Mouse (Mus musculus): ENCODE results near the gene Casc3. TPM values are rescaled to one million over a fixed set of nuclear protein-coding genes. Genes with fewer than 3 reads are reported as not detected.
A peak's percentile ranks its signal among the peaks of the same experiment; 100 is the strongest.
"Not testable (repeated sequence)": the region's sequence is repeated elsewhere in the genome, so short reads cannot be mapped to it uniquely, and the experiment has no call there.

The Casc3 gene
- polyA plus RNA-seq, 1 experiment from 2014 or later = 52.5 TPM

DNA sequence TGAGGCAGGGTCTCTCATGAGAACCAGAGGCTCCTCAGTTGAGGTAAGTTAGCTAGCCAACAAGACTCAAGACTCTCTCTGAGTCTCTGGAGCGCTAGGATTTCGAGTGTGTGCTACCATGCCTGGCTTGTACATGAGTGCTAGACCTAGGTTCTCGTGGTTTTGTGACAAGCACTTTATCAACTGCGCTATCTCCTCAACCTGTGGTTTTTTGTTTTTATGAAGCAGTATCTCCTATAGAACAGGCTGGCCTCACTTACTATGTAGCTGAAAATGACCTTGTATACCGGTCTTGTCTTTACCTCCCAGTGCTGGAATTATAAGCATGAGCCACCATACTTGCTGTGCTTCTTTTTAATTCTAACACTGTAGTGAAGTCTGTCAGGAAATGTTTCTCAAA lies 16.3 kb downstream of the Casc3 start:
- Histone ChIP-seq H3K4me3 (replicated peaks; ENCODE audit: low read length) (no peak overlapping the region), H3K27ac (ENCODE audit: low read length) (no peak overlapping the region), H3K27me3 (replicated peaks; ENCODE audit: control insufficient read depth, insufficient read depth, low read length) (no peaks in the 10 kb centered on the region), H3K9me3 (ENCODE audit: control insufficient read depth, low read length) (no peaks in the 10 kb centered on the region), H3K36me3 (ENCODE audit: control insufficient read depth, insufficient read depth) (peaks cover 50% of the 10 kb centered on the region), H3K4me2 (ENCODE audit: low read length) (no peak overlapping the region), H3K4me1 (replicated peaks; ENCODE audit: control insufficient read depth, insufficient read depth, low read length) (no peaks in the 10 kb centered on the region), H3K9ac (replicated peaks; ENCODE audit: low read depth, low read length) (no peak overlapping the region)
- ATAC-seq = no peak
- 96% methylated on average over 5 of the region's 5 CpGs for WGBS

DNA sequence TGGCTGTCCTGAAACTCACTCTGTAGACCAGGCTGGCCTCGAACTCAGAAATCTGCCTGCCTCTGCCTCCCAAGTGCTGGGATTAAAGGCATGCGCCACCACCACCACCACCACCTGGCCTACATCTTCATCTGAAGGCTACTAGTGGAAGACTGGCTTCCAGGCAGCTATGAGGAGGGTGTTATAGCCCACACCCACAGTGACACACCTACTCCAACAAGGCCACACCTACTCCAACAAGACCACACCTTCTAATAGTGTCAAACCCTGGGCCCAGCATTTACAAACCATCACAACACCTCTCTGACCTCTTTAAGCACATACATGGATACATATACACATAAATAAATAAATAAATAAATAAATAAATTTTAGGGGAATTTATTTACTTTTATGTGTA lies 21.4 kb downstream of the Casc3 start:
- WGBS = 97% methylated on average over 2 of the region's 2 CpGs
- ATAC-seq; H3K4me1 ChIP-seq (replicated peaks; ENCODE audit: control insufficient read depth, insufficient read depth, low read length); H3K27me3 ChIP-seq (replicated peaks; ENCODE audit: control insufficient read depth, insufficient read depth, low read length); H3K4me3 ChIP-seq (replicated peaks; ENCODE audit: low read length); H3K9ac ChIP-seq (replicated peaks; ENCODE audit: low read depth, low read length); H3K4me2 ChIP-seq (ENCODE audit: low read length); H3K27ac ChIP-seq (ENCODE audit: low read length); H3K9me3 ChIP-seq (ENCODE audit: control insufficient read depth, low read length): not testable (repeated sequence)
- peaks cover 47% of the 10 kb centered on the region for H3K36me3 ChIP-seq (ENCODE audit: control insufficient read depth, insufficient read depth)

DNA sequence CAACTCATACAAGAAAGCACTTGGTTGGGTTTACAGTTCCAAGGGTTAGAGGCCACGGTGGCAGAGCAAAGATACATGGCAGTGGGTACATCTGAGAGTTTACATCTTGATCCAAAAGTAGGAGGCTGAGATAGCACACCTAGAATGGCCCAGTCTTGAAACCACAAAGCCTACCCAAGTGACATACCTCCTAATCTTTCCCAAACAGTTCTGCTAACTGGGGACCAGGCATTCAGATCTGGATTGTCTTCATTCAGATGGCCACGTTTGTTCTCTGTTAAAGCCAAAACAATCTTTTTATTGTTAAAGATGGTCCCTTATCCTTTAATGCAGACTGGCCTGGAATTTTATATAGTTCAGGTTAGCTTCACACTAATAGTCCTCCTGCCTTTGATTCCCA lies 23.2 kb downstream of the Casc3 start:
- no peak overlapping the region for H3K27ac ChIP-seq (ENCODE audit: low read length)
- no peak for ATAC-seq
- WGBS = 93% methylated on average over 2 of the region's 2 CpGs
- no peak overlapping the region for H3K4me3 ChIP-seq (replicated peaks; ENCODE audit: low read length)
- no peaks in the 10 kb centered on the region for H3K9me3 ChIP-seq (ENCODE audit: control insufficient read depth, low read length)
- H3K27me3 ChIP-seq (replicated peaks; ENCODE audit: control insufficient read depth, insufficient read depth, low read length) = no peaks in the 10 kb centered on the region
- H3K4me1 ChIP-seq (replicated peaks; ENCODE audit: control insufficient read depth, insufficient read depth, low read length) = no peaks in the 10 kb centered on the region
- no peak overlapping the region for H3K4me2 ChIP-seq (ENCODE audit: low read length)
- H3K36me3 ChIP-seq (ENCODE audit: control insufficient read depth, insufficient read depth) = peaks cover 47% of the 10 kb centered on the region
- no peak overlapping the region for H3K9ac ChIP-seq (replicated peaks; ENCODE audit: low read depth, low read length)

DNA sequence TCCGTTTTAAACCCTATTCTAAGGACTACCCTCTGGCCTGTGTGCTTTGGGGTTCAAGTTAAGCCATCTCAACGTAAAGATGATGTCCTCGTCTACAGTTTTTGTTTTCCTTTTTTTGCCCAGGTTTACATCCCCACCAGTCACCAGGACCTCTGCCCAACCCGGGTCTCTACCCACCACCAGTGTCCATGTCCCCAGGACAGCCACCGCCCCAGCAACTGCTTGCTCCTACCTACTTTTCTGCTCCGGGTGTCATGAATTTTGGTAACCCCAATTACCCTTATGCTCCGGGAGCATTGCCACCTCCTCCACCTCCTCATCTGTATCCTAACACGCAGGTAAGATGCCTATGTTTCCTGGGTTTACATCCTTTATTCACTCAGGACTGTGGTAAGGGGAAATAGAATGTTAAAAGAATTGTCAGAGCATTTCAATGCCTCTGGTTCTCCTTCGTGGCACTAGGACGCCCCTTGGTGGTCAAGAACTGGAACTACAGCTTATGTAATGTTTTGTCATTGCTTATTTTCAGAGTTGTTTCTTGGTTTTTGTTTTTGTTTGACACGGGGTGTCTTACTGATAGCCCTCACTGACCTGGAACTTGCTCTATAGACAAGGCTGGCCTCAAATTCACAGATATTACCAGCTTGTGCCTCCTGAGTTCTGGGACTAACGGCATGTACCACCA lies 24.5 kb downstream of the Casc3 start:
- no peaks in the 10 kb centered on the region for H3K4me1 ChIP-seq (replicated peaks; ENCODE audit: control insufficient read depth, insufficient read depth, low read length)
- H3K9me3 ChIP-seq (ENCODE audit: control insufficient read depth, low read length) = no peaks in the 10 kb centered on the region
- no peak overlapping the region for H3K9ac ChIP-seq (replicated peaks; ENCODE audit: low read depth, low read length)
- no peak overlapping the region for H3K4me3 ChIP-seq (replicated peaks; ENCODE audit: low read length)
- no peak for ATAC-seq
- peaks cover 44% of the 10 kb centered on the region for H3K36me3 ChIP-seq (ENCODE audit: control insufficient read depth, insufficient read depth)
- no peak overlapping the region for H3K27ac ChIP-seq (ENCODE audit: low read length)
- no peak overlapping the region for H3K4me2 ChIP-seq (ENCODE audit: low read length)
- 69% methylated on average over 12 of the region's 12 CpGs for WGBS
- H3K27me3 ChIP-seq (replicated peaks; ENCODE audit: control insufficient read depth, insufficient read depth, low read length) = no peaks in the 10 kb centered on the region

DNA sequence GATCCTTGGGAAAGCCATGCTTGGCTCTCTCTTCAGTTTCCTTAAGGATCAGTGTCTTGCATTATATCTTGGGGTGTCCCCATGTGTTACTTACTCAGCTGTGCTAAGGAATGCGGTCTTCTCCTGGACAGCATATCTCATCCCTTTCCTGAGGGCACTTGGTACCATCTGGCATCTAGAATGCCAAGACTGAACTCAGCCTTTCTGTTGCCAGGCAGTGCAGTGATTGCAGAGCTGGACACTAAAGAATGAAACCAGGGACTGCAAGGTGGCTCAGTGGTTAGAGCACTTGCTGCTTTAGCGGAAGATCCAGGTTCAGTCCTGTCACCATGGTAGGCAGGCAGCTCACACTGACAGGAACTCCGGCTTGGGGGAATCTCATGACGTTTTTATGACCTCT lies 25.2 kb downstream of the Casc3 start:
- H3K4me2 ChIP-seq (ENCODE audit: low read length) = no peak overlapping the region
- ATAC-seq = no peak
- peaks cover 38% of the 10 kb centered on the region for H3K36me3 ChIP-seq (ENCODE audit: control insufficient read depth, insufficient read depth)
- 87% methylated on average over 4 of the region's 4 CpGs for WGBS
- no peaks in the 10 kb centered on the region for H3K27me3 ChIP-seq (replicated peaks; ENCODE audit: control insufficient read depth, insufficient read depth, low read length)
- H3K27ac ChIP-seq (ENCODE audit: low read length) = no peak overlapping the region
- no peak overlapping the region for H3K4me3 ChIP-seq (replicated peaks; ENCODE audit: low read length)
- no peaks in the 10 kb centered on the region for H3K9me3 ChIP-seq (ENCODE audit: control insufficient read depth, low read length)
- H3K9ac ChIP-seq (replicated peaks; ENCODE audit: low read depth, low read length) = no peak overlapping the region
- no peaks in the 10 kb centered on the region; the same call in 1 of the 2 replicates for H3K4me1 ChIP-seq (replicated peaks; ENCODE audit: control insufficient read depth, insufficient read depth, low read length)

DNA sequence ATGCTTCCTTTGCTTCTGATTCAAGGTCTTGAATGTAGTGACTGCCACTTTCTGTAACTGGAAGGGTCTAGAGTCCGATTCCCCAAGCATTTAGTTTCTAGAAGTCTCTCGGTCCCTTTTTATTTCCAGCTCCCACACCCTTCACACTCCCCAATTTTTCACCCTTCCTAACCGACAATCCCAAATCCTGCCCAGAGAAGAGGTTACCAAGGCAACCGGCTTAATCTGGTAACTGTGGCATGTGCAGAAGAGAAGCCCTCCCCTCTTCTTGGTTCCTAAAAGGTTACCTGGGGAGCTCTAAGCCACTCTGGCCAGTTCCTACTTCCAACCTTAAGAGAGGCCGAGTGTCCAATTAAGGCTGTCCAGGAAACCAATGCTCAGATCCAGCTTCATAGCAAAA lies 30.6 kb downstream of the Casc3 start:
- Histone ChIP-seq H3K27ac (ENCODE audit: low read length) (no peak overlapping the region), H3K27me3 (replicated peaks; ENCODE audit: control insufficient read depth, insufficient read depth, low read length) (no peaks in the 10 kb centered on the region), H3K4me1 (replicated peaks; ENCODE audit: control insufficient read depth, insufficient read depth, low read length) (peaks cover 20% of the 10 kb centered on the region), H3K9me3 (ENCODE audit: control insufficient read depth, low read length) (no peaks in the 10 kb centered on the region), H3K4me2 (ENCODE audit: low read length) (no peak overlapping the region), H3K9ac (replicated peaks; ENCODE audit: low read depth, low read length) (no peak overlapping the region), H3K36me3 (ENCODE audit: control insufficient read depth, insufficient read depth) (peaks cover 16% of the 10 kb centered on the region), H3K4me3 (replicated peaks; ENCODE audit: low read length) (no peak overlapping the region)
- 28% methylated on average over 5 of the region's 5 CpGs for WGBS
- ATAC-seq = no peak

DNA sequence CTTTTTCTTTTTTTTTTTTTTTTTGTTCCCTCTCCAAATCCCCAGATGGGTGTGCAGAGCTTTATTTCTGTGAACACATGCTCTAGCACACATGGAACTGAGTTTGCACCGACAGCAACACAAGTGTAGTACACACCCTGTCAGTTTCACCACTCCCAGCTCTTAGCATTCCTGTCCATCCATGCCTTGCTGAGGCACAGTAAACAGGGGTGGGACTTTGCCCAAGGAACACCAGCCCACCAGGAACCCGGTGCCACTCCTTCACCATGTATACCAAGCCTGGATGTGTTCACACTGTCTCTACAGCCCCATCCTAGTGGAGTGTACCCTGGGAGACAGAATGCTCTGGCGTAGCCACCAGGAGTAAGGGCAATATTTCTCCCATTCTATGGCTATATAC lies 31.0 kb downstream of the Casc3 start:
- peaks cover 16% of the 10 kb centered on the region for H3K36me3 ChIP-seq (ENCODE audit: control insufficient read depth, insufficient read depth)
- peaks cover 20% of the 10 kb centered on the region for H3K4me1 ChIP-seq (replicated peaks; ENCODE audit: control insufficient read depth, insufficient read depth, low read length)
- no peak overlapping the region for H3K27ac ChIP-seq (ENCODE audit: low read length)
- 53% methylated on average over 3 of the region's 3 CpGs for WGBS
- no peak overlapping the region for H3K9ac ChIP-seq (replicated peaks; ENCODE audit: low read depth, low read length)
- no peak overlapping the region for H3K4me3 ChIP-seq (replicated peaks; ENCODE audit: low read length)
- no peaks in the 10 kb centered on the region for H3K27me3 ChIP-seq (replicated peaks; ENCODE audit: control insufficient read depth, insufficient read depth, low read length)
- H3K4me2 ChIP-seq (ENCODE audit: low read length) = no peak overlapping the region
- peak; percentile 22; the same call in 1 of the 2 replicates for ATAC-seq
- no peaks in the 10 kb centered on the region for H3K9me3 ChIP-seq (ENCODE audit: control insufficient read depth, low read length)

DNA sequence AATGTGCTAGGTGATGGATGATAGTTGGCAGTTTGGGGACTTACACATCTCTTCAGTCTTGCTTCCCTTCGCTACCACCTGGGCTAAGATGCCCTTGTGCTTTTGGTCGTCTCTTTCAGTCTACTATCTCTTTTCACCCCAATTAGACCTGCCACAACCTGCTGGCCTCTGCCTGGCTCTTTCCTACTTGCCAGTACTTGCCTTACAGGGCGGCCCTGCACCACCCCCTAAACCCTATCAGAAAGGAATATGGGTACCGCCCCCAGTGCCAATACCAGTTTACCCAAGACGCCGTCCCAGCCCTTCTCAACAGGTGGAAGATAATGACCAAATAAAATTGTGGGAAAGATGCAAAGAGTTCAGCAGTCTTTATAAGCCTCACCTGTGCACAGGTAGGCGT lies 31.4 kb downstream of the Casc3 start:
- 0 out of 2 replicates have a peak, but pooled peaks have one; percentile 8 for ATAC-seq

DNA sequence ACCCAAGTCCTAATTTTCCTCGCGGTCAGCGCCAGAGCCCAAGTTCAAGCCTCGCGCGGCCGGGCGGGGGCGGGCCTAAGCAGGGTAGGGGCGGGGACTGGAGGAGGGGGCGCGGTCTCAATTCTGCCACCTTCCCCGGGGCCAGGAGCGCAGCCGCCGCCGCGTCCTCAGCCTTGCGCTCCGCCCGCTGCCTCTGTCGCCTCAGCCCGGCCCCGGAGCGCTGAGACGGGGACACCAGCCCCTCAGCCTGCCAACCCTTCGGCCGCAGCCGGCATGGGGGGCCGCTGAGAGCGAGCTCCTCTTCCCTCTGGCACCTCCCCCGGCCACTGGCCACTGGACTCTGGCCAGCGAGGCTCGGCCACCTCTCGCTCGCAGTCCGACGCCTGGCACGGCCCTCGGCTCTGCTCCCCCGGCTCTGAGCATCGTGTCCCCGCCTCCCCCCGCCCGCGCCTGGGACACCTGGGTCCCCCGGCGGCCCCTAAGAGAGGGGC lies 32.0 kb downstream of the Casc3 start, which contains the start of gene Rapgefl1:
Gene Rapgefl1, plus strand, starts transcription at position 135 of the 491 bp plus-strand sequence.
- Histone ChIP-seq H3K4me3 (replicated peaks; ENCODE audit: low read length) (peak within 1 kb of the TSS; percentile 63), H3K27me3 (replicated peaks; ENCODE audit: control insufficient read depth, insufficient read depth, low read length) (no peaks in the 10 kb centered on the region), H3K4me1 (replicated peaks; ENCODE audit: control insufficient read depth, insufficient read depth, low read length) (peaks cover 20% of the 10 kb centered on the region), H3K9me3 (ENCODE audit: control insufficient read depth, low read length) (no peaks in the 10 kb centered on the region), H3K4me2 (ENCODE audit: low read length) (peak within 1 kb of the TSS; percentile 97), H3K36me3 (ENCODE audit: control insufficient read depth, insufficient read depth) (peaks cover 9% of the 10 kb centered on the region), H3K27ac (ENCODE audit: low read length) (0 out of 2 replicates have a peak within 1 kb of the TSS, but pooled peaks have one; percentile 8), H3K9ac (replicated peaks; ENCODE audit: low read depth, low read length) (peak within 1 kb of the TSS; percentile 77)
- ATAC-seq = peak; percentile 93
- WGBS = under 1% methylated on average over 37 of the region's 48 CpGs

More for the DNA sequence above, 31.4 kb downstream of the Casc3 start:
- H3K4me3 ChIP-seq (replicated peaks; ENCODE audit: low read length) = peak overlapping the region; percentile 63
- H3K9me3 ChIP-seq (ENCODE audit: control insufficient read depth, low read length) = no peaks in the 10 kb centered on the region
- no peak overlapping the region; the same call in 1 of the 2 replicates for H3K9ac ChIP-seq (replicated peaks; ENCODE audit: low read depth, low read length)
- H3K4me2 ChIP-seq (ENCODE audit: low read length) = peak overlapping the region; percentile 97
- H3K27ac ChIP-seq (ENCODE audit: low read length) = no peak overlapping the region
- H3K27me3 ChIP-seq (replicated peaks; ENCODE audit: control insufficient read depth, insufficient read depth, low read length) = no peaks in the 10 kb centered on the region
- peaks cover 15% of the 10 kb centered on the region for H3K36me3 ChIP-seq (ENCODE audit: control insufficient read depth, insufficient read depth)
- H3K4me1 ChIP-seq (replicated peaks; ENCODE audit: control insufficient read depth, insufficient read depth, low read length) = peaks cover 20% of the 10 kb centered on the region
- 29% methylated on average over 7 of the region's 7 CpGs for WGBS

Data from forebrain, embryonic 16.5 days (tissue).